Mouse (Mus musculus) hindbrain, embryonic 15.5 days (tissue): Measurements from ENCODE around the gene Mlx. TPM values are rescaled to one million over a fixed set of nuclear protein-coding genes. Genes with fewer than 3 reads are reported as not detected.

ENCODE experiments used
- ATAC-seq: fragments of 200-750 bp; cut with Nextera tagmentation; 2 replicates; pipeline ENCODE4 v1.8.0; 2017; ENCODE audit warnings: low read depth, moderate number of reproducible peaks, moderate TSS enrichment; ENCODE audit not compliant: low FRiP score
- H3K27ac ChIP-seq: fragments of 300-500 bp; sonication (generic); replicated peaks from 2 replicates; pipeline ENCODE4 v1.5.1; 2015; ENCODE audit warnings: mild to moderate bottlenecking, inconsistent platforms
- H3K27me3 ChIP-seq: fragments of 300-500 bp; sonication (generic); 2 replicates; pipeline ENCODE4 v1.6.1; 2015; ENCODE audit warnings: control low read depth, inconsistent platforms
- H3K36me3 ChIP-seq: fragments of 300-500 bp; sonication (generic); 2 replicates; pipeline ENCODE4 v1.6.1; 2015; ENCODE audit warnings: control low read depth, inconsistent platforms
- H3K4me1 ChIP-seq: fragments of 300-500 bp; sonication (generic); replicated peaks from 2 replicates; pipeline ENCODE4 v1.6.1; 2015; ENCODE audit warnings: control low read depth, inconsistent platforms
- H3K4me2 ChIP-seq: fragments of 300-500 bp; sonication (generic); 2 replicates; pipeline ENCODE4 v1.6.1; 2015; ENCODE audit warnings: moderate library complexity, mild to moderate bottlenecking, inconsistent platforms
- H3K4me3 ChIP-seq: fragments of 300-500 bp; sonication (generic); 2 replicates; pipeline ENCODE4 v1.5.1; 2015; ENCODE audit warnings: mild to moderate bottlenecking, inconsistent platforms
- H3K9ac ChIP-seq: fragments of 300-500 bp; sonication (generic); 2 replicates; pipeline ENCODE4 v1.6.1; 2015; ENCODE audit warnings: inconsistent platforms
- H3K9me3 ChIP-seq: fragments of 300-500 bp; sonication (generic); 2 replicates; pipeline ENCODE4 v1.6.1; 2016; ENCODE audit warnings: control low read depth, inconsistent platforms
- WGBS: fragments of 180-500 bp; shearing (Covaris S2); methylation state at CpG from one replicate; pipeline ENCODE4 v1.1.7; 2015; 5-methylcytosine and 5-hydroxymethylcytosine counted together
- microRNA-seq: library from miRNA; unstranded; fragments of <30 nt; microRNA quantifications from one replicate; pipeline ENCODE4, GENCODE M21; 2016
- polyA plus RNA-seq: library from polyadenylated mRNA; unstranded; fragments of >200 nt; fragmentation: Nextera tagmentation; extraction: Ambion mirVana; gene quantifications from 2 replicates; pipeline ENCODE4 v1.2.1, GENCODE M21; 2015

The Mlx gene
- polyA plus RNA-seq, 1 experiment from 2014 or later: 85.1 TPM

- no peak overlapping the region for H3K9ac ChIP-seq
- H3K4me1 ChIP-seq: no peaks in the 10 kb centered on the region
- no peak overlapping the region for H3K27ac ChIP-seq
- H3K4me2 ChIP-seq: no peak overlapping the region
- no peak for ATAC-seq
- 86% methylated on average over 2 of the region's 2 CpGs for WGBS
- H3K9me3 ChIP-seq: no peaks in the 10 kb centered on the region
- peaks cover 7% of the 10 kb centered on the region for H3K36me3 ChIP-seq
- no peak overlapping the region for H3K4me3 ChIP-seq
- H3K27me3 ChIP-seq: no peaks in the 10 kb centered on the region
Measured at GRCm38 (mm10) chr11:101131187-101131586, 44.1 kb downstream of the Mlx start.

GRCm38 (mm10) chr11:101131701-101132100 lies 44.6 kb downstream of the Mlx start:
- Histone ChIP-seq H3K4me1 (no peaks in the 10 kb centered on the region), H3K9ac (no peak overlapping the region), H3K9me3 (no peaks in the 10 kb centered on the region), H3K4me3 (no peak overlapping the region), H3K36me3 (peaks cover 2% of the 10 kb centered on the region), H3K4me2 (no peak overlapping the region), H3K27ac (no peak overlapping the region), H3K27me3 (no peaks in the 10 kb centered on the region)
- 91% methylated on average over 6 of the region's 6 CpGs for WGBS
- no peak for ATAC-seq

GRCm38 (mm10) chr11:101133037-101133436 lies 46.0 kb downstream of the Mlx start:
- no peaks in the 10 kb centered on the region for H3K9me3 ChIP-seq
- no peak for ATAC-seq
- no peak overlapping the region for H3K27ac ChIP-seq
- no peaks in the 10 kb centered on the region for H3K4me1 ChIP-seq
- no peak overlapping the region for H3K4me2 ChIP-seq
- H3K27me3 ChIP-seq: no peaks in the 10 kb centered on the region
- H3K4me3 ChIP-seq: no peak overlapping the region
- 83% methylated on average over 12 of the region's 12 CpGs for whole genome bisulfite sequencing
- H3K36me3 ChIP-seq: no peaks in the 10 kb centered on the region
- no peak overlapping the region for H3K9ac ChIP-seq

GRCm38 (mm10) chr11:101134217-101134865 lies 47.3 kb downstream of the Mlx start:
- Histone ChIP-seq H3K4me3 (no peak overlapping the region), H3K4me1 (peaks cover 6% of the 10 kb centered on the region; the same call in 1 of the 2 replicates), H3K4me2 (no peak overlapping the region), H3K27me3 (no peaks in the 10 kb centered on the region), H3K9me3 (no peaks in the 10 kb centered on the region), H3K9ac (no peak overlapping the region), H3K36me3 (no peaks in the 10 kb centered on the region), H3K27ac (no peak overlapping the region)
- 81% methylated on average over 13 of the region's 13 CpGs for WGBS
- no peak for ATAC-seq

GRCm38 (mm10) chr11:101137000-101137399 lies 49.9 kb downstream of the Mlx start:
- H3K27me3 ChIP-seq: no peaks in the 10 kb centered on the region
- H3K36me3 ChIP-seq: no peaks in the 10 kb centered on the region
- peaks cover 6% of the 10 kb centered on the region; the same call in 1 of the 2 replicates for H3K4me1 ChIP-seq
- WGBS: 78% methylated on average over 7 of the region's 7 CpGs
- no peak overlapping the region for H3K9ac ChIP-seq
- no peak for ATAC-seq
- no peak overlapping the region for H3K4me2 ChIP-seq
- no peak overlapping the region for H3K4me3 ChIP-seq
- no peak overlapping the region for H3K27ac ChIP-seq
- H3K9me3 ChIP-seq: no peaks in the 10 kb centered on the region

GRCm38 (mm10) chr11:101138536-101139181 lies 51.6 kb downstream of the Mlx start:
- ATAC-seq: peak; percentile 82
- Histone ChIP-seq H3K36me3 (no peaks in the 10 kb centered on the region), H3K4me1 (peaks cover 10% of the 10 kb centered on the region), H3K27ac (peak overlapping the region; percentile 62), H3K4me2 (peak overlapping the region; percentile 40), H3K27me3 (no peaks in the 10 kb centered on the region), H3K4me3 (no peak overlapping the region), H3K9me3 (no peaks in the 10 kb centered on the region), H3K9ac (no peak overlapping the region)
- 20% methylated on average over 15 of the region's 15 CpGs for WGBS

- no peak for ATAC-seq
- WGBS: 42% methylated on average over 26 of the region's 27 CpGs
- Histone ChIP-seq H3K4me3 (peak overlapping the region; percentile 27), H3K9me3 (no peaks in the 10 kb centered on the region), H3K36me3 (no peaks in the 10 kb centered on the region), H3K9ac (peak overlapping the region; percentile 46), H3K27ac (peak overlapping the region; percentile 64), H3K27me3 (no peaks in the 10 kb centered on the region), H3K4me1 (peaks cover 15% of the 10 kb centered on the region), H3K4me2 (peak overlapping the region; percentile 57)
Measured at GRCm38 (mm10) chr11:101140164-101140819, 53.2 kb downstream of the Mlx start.

- Histone ChIP-seq H3K36me3 (no peaks in the 10 kb centered on the region), H3K4me2 (no peak overlapping the region), H3K4me1 (peaks cover 16% of the 10 kb centered on the region), H3K27ac (no peak overlapping the region), H3K9ac (no peak overlapping the region), H3K27me3 (no peaks in the 10 kb centered on the region), H3K4me3 (no peak overlapping the region), H3K9me3 (no peaks in the 10 kb centered on the region)
- 88% methylated on average over 8 of the region's 8 CpGs for WGBS
- no peak for ATAC-seq
Measured at GRCm38 (mm10) chr11:101141088-101141487, 54.0 kb downstream of the Mlx start.

Small RNA genes within 50 kb of the gene (microRNA-seq; reads per million reads assigned to microRNA genes)
- not detected for gene Gm27626

Other genes starting within 250 kb of the Mlx start
- gene Stat5b, start 236.6 kb upstream of the Mlx start, polyA plus RNA-seq: 16.4 and 20.3 TPM in 2 replicates
- 2.1 TPM in 2 replicates for gene Stat5a, start 227.9 kb upstream of the Mlx start, polyA plus RNA-seq
- gene Stat3, start 147.7 kb upstream of the Mlx start, polyA plus RNA-seq: 46.0 and 48.4 TPM in 2 replicates
- gene Cavin1, start 116.4 kb upstream of the Mlx start, polyA plus RNA-seq: 47.2 and 50.1 TPM in 2 replicates
- 147 and 157 TPM in 2 replicates for gene Atp6v0a1, start 77.8 kb upstream of the Mlx start, polyA plus RNA-seq
- gene Naglu, start 17.3 kb upstream of the Mlx start, polyA plus RNA-seq: 13.0 and 15.5 TPM in 2 replicates
- 0.47 and 0.48 TPM in 2 replicates for gene Hsd17b1, start 8.9 kb upstream of the Mlx start, polyA plus RNA-seq
- gene Coasy, start 4.7 kb upstream of the Mlx start, polyA plus RNA-seq: 40.6 and 42.4 TPM in 2 replicates
- gene Psmc3ip, start 8.2 kb downstream of the Mlx start, polyA plus RNA-seq: 21.3 and 22.5 TPM in 2 replicates
- 23.6 and 25.5 TPM in 2 replicates for gene Retreg3, start 32.6 kb downstream of the Mlx start, polyA plus RNA-seq
- 78.0 and 79.8 TPM in 2 replicates for gene Tubg1, start 32.7 kb downstream of the Mlx start, polyA plus RNA-seq
- 48.0 and 53.1 TPM in 2 replicates for gene Tubg2, start 68.6 kb downstream of the Mlx start, polyA plus RNA-seq
- gene Cntnap1, start 83.2 kb downstream of the Mlx start, polyA plus RNA-seq: 7.5 and 8.0 TPM in 2 replicates
- 9.5 and 11.8 TPM in 2 replicates for gene Plekhh3, start 84.1 kb downstream of the Mlx start, polyA plus RNA-seq
- 0.63 and 0.70 TPM in 2 replicates for gene Ccr10, start 88.2 kb downstream of the Mlx start, polyA plus RNA-seq
- 26.5 and 27.4 TPM in 2 replicates for gene Ezh1, start 139.2 kb downstream of the Mlx start, polyA plus RNA-seq
- gene Ramp2, start 158.8 kb downstream of the Mlx start, polyA plus RNA-seq: 96.5 and 98.8 TPM in 2 replicates
- gene Vps25, start 166.4 kb downstream of the Mlx start, polyA plus RNA-seq: 118 and 124 TPM in 2 replicates
- gene Wnk4, start 173.3 kb downstream of the Mlx start, polyA plus RNA-seq: 8.5 and 9.5 TPM in 2 replicates
- 1.0 and 1.2 TPM in 2 replicates for gene Cntd1, start 191.7 kb downstream of the Mlx start, polyA plus RNA-seq
- 223 and 225 TPM in 2 replicates for gene Coa3, start 191.8 kb downstream of the Mlx start, polyA plus RNA-seq
- 173 and 175 TPM in 2 replicates for gene Becn1, start 215.0 kb downstream of the Mlx start, polyA plus RNA-seq
- gene Psme3, start 228.9 kb downstream of the Mlx start, polyA plus RNA-seq: 115 and 116 TPM in 2 replicates
- 1.5 and 2.1 TPM in 2 replicates for gene Aoc2, start 237.8 kb downstream of the Mlx start, polyA plus RNA-seq
- 0.13 and 0.14 TPM in 2 replicates for gene Aoc3, start 243.3 kb downstream of the Mlx start, polyA plus RNA-seq